In genomic region chr9:35424671-35425070, GRCm38 (mm10) we compare ENCODE assay signal across 9 mouse cellular contexts. TPM values are rescaled to one million over a fixed set of nuclear protein-coding genes. Genes with fewer than 3 reads are reported as not detected.
DNase-seq lines count a peak whose midpoint lies in the region; ATAC-seq lines count a peak whose summit lies in the region.
"Had no signal": no experiment of that assay in that cellular context is flagged by ENCODE, and none has a peak within 500 bp of the region (broad histone marks: within the 10 kb centered on the region; RNA-seq: fewer than 3 reads in every experiment).

No protein-coding gene starts in this region.

- no peaks in the 10 kb centered on the region for H3K36me3 ChIP-seq in heart, embryonic 16.5 days (ENCODE audit: control insufficient read depth, insufficient read depth)
- no peaks in the 10 kb centered on the region for H3K36me3 ChIP-seq in limb, embryonic 13.5 days

- H3K4me2 ChIP-seq in heart, embryonic 16.5 days (ENCODE audit: low read depth, low read length) = peak overlapping the region; percentile 57
- H3K4me2 ChIP-seq in limb, embryonic 13.5 days (replicated peaks) = peak overlapping the region; percentile 71

- ATAC-seq in heart, embryonic 16.5 days (replicated peaks; ENCODE audit: extremely low read depth, insufficient read depth, low FRiP score) = no peak
- peak; percentile 57 for ATAC-seq in limb, embryonic 13.5 days (ENCODE audit: low FRiP score, low read depth)
- ATAC-seq in erythroid progenitor cell, adult 5-6 weeks (replicated peaks; ENCODE audit: low FRiP score, poor library complexity, severe bottlenecking) = no peak

- peak overlapping the region; percentile 55 for H3K9ac ChIP-seq in heart, embryonic 16.5 days (ENCODE audit: low read length)
- peak overlapping the region; percentile 72 for H3K9ac ChIP-seq in limb, embryonic 13.5 days
- H3K9ac ChIP-seq: liver, embryonic 14.5 days had no signal

- H3K4me1 ChIP-seq in heart, embryonic 16.5 days (ENCODE audit: control insufficient read depth, insufficient read depth, low read length) = peaks cover 24% of the 10 kb centered on the region
- peaks cover 60% of the 10 kb centered on the region for H3K4me1 ChIP-seq in limb, embryonic 13.5 days

- peak overlapping the region; percentile 24 for H3K4me3 ChIP-seq in heart, embryonic 16.5 days (ENCODE audit: low read length)
- H3K4me3 ChIP-seq in limb, embryonic 13.5 days = peak overlapping the region; percentile 49

- H3K27ac ChIP-seq in heart, embryonic 16.5 days (ENCODE audit: low read length) = peak overlapping the region; percentile 48
- peak overlapping the region; percentile 88 for H3K27ac ChIP-seq in limb, embryonic 13.5 days
- H3K27ac ChIP-seq: liver, embryonic 14.5 days had no signal

- peak; percentile 5 for DNase-seq in kidney, postnatal 14 days
- no peak for DNase-seq in kidney, postnatal 36 days
- peak; percentile 57 for DNase-seq in embryo, embryonic 9.5 days (ENCODE audit: extremely low spot score)
- DNase-seq in right cerebral cortex, postnatal 36 days (ENCODE audit: low spot score in 2 of 2) = peak; percentile 66 to 81
- DNase-seq in lung, postnatal 10 days = no peak

- WGBS in heart, embryonic 16.5 days = 19% methylated on average over 8 of the region's 8 CpGs
- 6% methylated on average over 8 of the region's 8 CpGs for WGBS in limb, embryonic 13.5 days

- no peaks in the 10 kb centered on the region for H3K27me3 ChIP-seq in heart, embryonic 16.5 days (ENCODE audit: control insufficient read depth, insufficient read depth, low read length)
- no peaks in the 10 kb centered on the region for H3K27me3 ChIP-seq in limb, embryonic 13.5 days

- no peaks in the 10 kb centered on the region for H3K9me3 ChIP-seq in heart, embryonic 16.5 days (replicated peaks; ENCODE audit: control insufficient read depth, low read length)
- H3K9me3 ChIP-seq in limb, embryonic 13.5 days = no peaks in the 10 kb centered on the region

RNA-seq across cellular contexts. Expression of gene Cdon, which starts 3.7 kb away (rescaled TPM):
- 5.0 and 5.8 TPM in 2 replicates for polyA plus RNA-seq in heart, embryonic 16.5 days (2015; fragmentation: Nextera tagmentation; extraction: Ambion mirVana)
- polyA plus RNA-seq in limb, embryonic 13.5 days (2015; fragmentation: Nextera tagmentation; extraction: Ambion mirVana) = 37.0 and 37.6 TPM in 2 replicates
- not detected in 2 replicates for total RNA-seq in erythroid progenitor cell, adult 5-6 weeks (2015; ENCODE audit: low replicate concordance)
- 1.1 TPM in 1 of 2 replicates, not detected in the other for total RNA-seq in erythroid progenitor cell, adult 5-6 weeks (2017; ENCODE audit: low replicate concordance)

Comparison
In these comparisons a context has a peak if more than half of its experiments do, and no peak if none do; other contexts are left out.
1. DNase-seq: peak in kidney, postnatal 14 days (single experiment), embryo, embryonic 9.5 days (single experiment) and right cerebral cortex, postnatal 36 days (2 of 2); none in kidney, postnatal 36 days (0 of 2) and lung, postnatal 10 days (single experiment).